ENCODE assay signal across 16 mouse cellular contexts in genomic region chr1:85857261-85857754, GRCm38 (mm10). TPM values are rescaled to one million over a fixed set of nuclear protein-coding genes. Genes with fewer than 3 reads are reported as not detected.
DNase-seq lines count a peak whose midpoint lies in the region; ATAC-seq lines count a peak whose summit lies in the region.
"Had no signal": no experiment of that assay in that cellular context is flagged by ENCODE, and none has a peak within 500 bp of the region (broad histone marks: within the 10 kb centered on the region; RNA-seq: fewer than 3 reads in every experiment).

No protein-coding gene starts in this region.

- ATAC-seq in frontal cortex, adult (ENCODE audit: low TSS enrichment), result peak; percentile 79
- ATAC-seq: CD4-positive, CD25-positive, alpha-beta regulatory T cell, adult 4 months; forebrain, embryonic 15.5 days had no signal

- DNase-seq in frontal cortex, postnatal 10 days (ENCODE audit: low spot score in 2 of 2), result no peak
- DNase-seq in layer of hippocampus, adult 11-12 months (ENCODE audit: low spot score), result peak; percentile 32
- no peak for DNase-seq in layer of hippocampus, postnatal 14 days (ENCODE audit: low spot score in 2 of 2)
- DNase-seq in right cerebral cortex, adult 18-20 months, result peak; percentile 33
- no peak for DNase-seq in right cerebral cortex, adult 2 months (ENCODE audit: low spot score in 2 of 2)
- no peak for DNase-seq in adrenal gland, postnatal 4 days (ENCODE audit: low spot score in 2 of 2)
- DNase-seq: cerebellum, adult 2 months; kidney, adult 18-20 months; kidney, postnatal 10 days; left cerebral cortex, postnatal 4 days; lung, embryonic 14.5 days; lung, postnatal 4 days; thymus, postnatal 14 days had no signal

RNA-seq across cellular contexts. Expression of gene Itm2c, which starts 36.8 kb away (rescaled TPM):
- 100 to 1,000 TPM; 505 to 525 TPM for total RNA-seq in layer of hippocampus, postnatal 14 days (2021)
- 100 to 1,000 TPM; 412 to 422 TPM for total RNA-seq in adrenal gland, postnatal 4 days (2021)

Comparison
In these comparisons a context has a peak if more than half of its experiments do, and no peak if none do; other contexts are left out.
1. DNase-seq: peak in layer of hippocampus, adult 11-12 months (single experiment) and right cerebral cortex, adult 18-20 months (single experiment); none in frontal cortex, postnatal 10 days (0 of 2), layer of hippocampus, postnatal 14 days (0 of 2), right cerebral cortex, adult 2 months (0 of 2) and adrenal gland, postnatal 4 days (0 of 2).